Comparison of ENCODE assay signal across 27 mouse cellular contexts in the genomic region with DNA sequence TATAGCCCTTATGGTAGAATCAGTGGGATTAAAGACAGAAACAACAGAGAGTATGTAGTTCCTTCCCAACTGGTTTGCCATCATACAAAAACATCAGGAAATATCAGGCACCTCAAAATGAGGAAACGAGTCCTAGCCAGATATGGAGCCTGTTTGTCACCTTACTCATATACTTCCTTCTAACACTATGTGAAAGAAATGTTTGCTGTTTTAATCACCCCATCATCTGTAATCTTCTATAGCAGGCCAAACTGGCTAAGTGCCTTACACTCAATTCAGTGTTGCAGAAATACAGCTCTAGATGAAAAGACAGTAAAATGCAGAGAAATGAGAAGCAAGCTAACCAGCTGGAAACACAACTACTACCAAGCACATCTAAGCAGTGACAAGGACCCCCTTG.
"Had no signal": no experiment of that assay in that cellular context is flagged by ENCODE, and none has a peak within 500 bp of the region (broad histone marks: within the 10 kb centered on the region; RNA-seq: fewer than 3 reads in every experiment).

No protein-coding gene starts in this region.

- H3K27ac ChIP-seq: embryonic facial prominence, embryonic 10.5 days; embryonic facial prominence, embryonic 12.5 days; embryonic facial prominence, embryonic 13.5 days; embryonic facial prominence, embryonic 15.5 days; forebrain, embryonic 10.5 days; forebrain, embryonic 12.5 days; forebrain, embryonic 13.5 days; forebrain, embryonic 15.5 days; gastrocnemius, adult 2 months; heart, adult 2 months had no signal

- H3K9me3 ChIP-seq: embryonic facial prominence, embryonic 10.5 days; embryonic facial prominence, embryonic 12.5 days; embryonic facial prominence, embryonic 13.5 days; embryonic facial prominence, embryonic 15.5 days; forebrain, embryonic 10.5 days; forebrain, embryonic 12.5 days; forebrain, embryonic 13.5 days; forebrain, embryonic 15.5 days had no signal

- H3K36me3 ChIP-seq: embryonic facial prominence, embryonic 10.5 days; embryonic facial prominence, embryonic 12.5 days; embryonic facial prominence, embryonic 13.5 days; embryonic facial prominence, embryonic 15.5 days; forebrain, embryonic 10.5 days; forebrain, embryonic 12.5 days; forebrain, embryonic 15.5 days had no signal

- H3K9ac ChIP-seq: embryonic facial prominence, embryonic 12.5 days; embryonic facial prominence, embryonic 13.5 days; embryonic facial prominence, embryonic 15.5 days; forebrain, embryonic 12.5 days; forebrain, embryonic 13.5 days; forebrain, embryonic 15.5 days; forebrain, postnatal 0 days had no signal

- DNase-seq: cerebellum, adult 2 months; cerebellum, adult 8-10 months; cerebellum, adult 9-10 months; cerebellum, adult 9-11 months; cerebellum, postnatal 10 days; cerebellum, postnatal 25 days; cerebellum, postnatal 36 days; embryo, embryonic 11 days; forebrain, postnatal 0 days; gastrocnemius, adult 2 months; gastrocnemius, postnatal 10 days; gastrocnemius, postnatal 14 days; gastrocnemius, postnatal 25 days; gastrocnemius, postnatal 36 days; heart, adult 18-20 months; heart, adult 2 months had no signal

- ATAC-seq: forebrain, embryonic 13.5 days; forebrain, embryonic 14.5 days; forebrain, embryonic 15.5 days; forebrain, embryonic 16.5 days; forebrain, postnatal 0 days had no signal

- H3K4me1 ChIP-seq: embryonic facial prominence, embryonic 10.5 days; embryonic facial prominence, embryonic 12.5 days; embryonic facial prominence, embryonic 13.5 days; embryonic facial prominence, embryonic 15.5 days; forebrain, embryonic 10.5 days; forebrain, embryonic 12.5 days; forebrain, embryonic 13.5 days; forebrain, embryonic 15.5 days had no signal

- H3K4me2 ChIP-seq: embryonic facial prominence, embryonic 12.5 days; embryonic facial prominence, embryonic 13.5 days; embryonic facial prominence, embryonic 15.5 days; forebrain, embryonic 12.5 days; forebrain, embryonic 13.5 days; forebrain, embryonic 15.5 days had no signal

- H3K27me3 ChIP-seq: embryonic facial prominence, embryonic 12.5 days; embryonic facial prominence, embryonic 13.5 days; embryonic facial prominence, embryonic 15.5 days; forebrain, embryonic 12.5 days; forebrain, embryonic 13.5 days; forebrain, embryonic 15.5 days had no signal

- H3K4me3 ChIP-seq: embryonic facial prominence, embryonic 10.5 days; embryonic facial prominence, embryonic 12.5 days; embryonic facial prominence, embryonic 13.5 days; embryonic facial prominence, embryonic 15.5 days; erythroblast, embryonic 14.5 days; forebrain, embryonic 10.5 days; forebrain, embryonic 12.5 days; forebrain, embryonic 13.5 days; forebrain, embryonic 15.5 days; gastrocnemius, adult 2 months; heart, adult 2 months had no signal
